Mouse (Mus musculus): ENCODE measurements around the gene Olfr1414. TPM values are rescaled to one million over a fixed set of nuclear protein-coding genes. Genes with fewer than 3 reads are reported as not detected.
"Not testable (repeated sequence)": the region's sequence is repeated elsewhere in the genome, so short reads cannot be mapped to it uniquely, and the experiment has no call there.

The Olfr1414 gene
- polyA plus RNA-seq (2015; fragmentation: Nextera tagmentation; extraction: Ambion mirVana): not detected in 2 replicates

DNA sequence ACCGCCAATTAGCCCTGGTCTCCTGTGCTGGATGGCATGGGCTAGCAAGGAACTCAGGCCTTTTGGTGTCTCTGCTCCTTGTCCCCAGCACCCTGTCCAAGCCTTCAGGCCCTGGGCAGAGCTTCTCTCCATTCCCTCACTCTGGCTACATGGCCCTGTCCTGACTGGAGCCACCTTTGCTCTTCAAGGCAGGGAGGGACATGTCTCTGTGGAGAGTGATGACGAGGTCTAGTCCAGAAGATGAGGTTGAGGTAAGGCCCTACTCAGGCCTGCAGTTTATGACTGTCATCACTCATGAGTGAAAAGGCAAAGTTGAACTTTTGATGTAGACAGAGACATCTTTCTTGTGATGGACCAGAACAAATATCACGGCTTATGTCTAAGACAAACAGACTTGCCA, at the start of gene Olfr1414:
Gene Olfr1414, minus strand, starts transcription at position 101 of the 400 bp plus-strand sequence.
- H3K4me2 ChIP-seq (ENCODE audit: low read depth, low read length): no peak within 1 kb of the TSS
- WGBS: 73% methylated on average over 3 of the region's 3 CpGs
- no peak for ATAC-seq (ENCODE audit: low read depth)

DNA sequence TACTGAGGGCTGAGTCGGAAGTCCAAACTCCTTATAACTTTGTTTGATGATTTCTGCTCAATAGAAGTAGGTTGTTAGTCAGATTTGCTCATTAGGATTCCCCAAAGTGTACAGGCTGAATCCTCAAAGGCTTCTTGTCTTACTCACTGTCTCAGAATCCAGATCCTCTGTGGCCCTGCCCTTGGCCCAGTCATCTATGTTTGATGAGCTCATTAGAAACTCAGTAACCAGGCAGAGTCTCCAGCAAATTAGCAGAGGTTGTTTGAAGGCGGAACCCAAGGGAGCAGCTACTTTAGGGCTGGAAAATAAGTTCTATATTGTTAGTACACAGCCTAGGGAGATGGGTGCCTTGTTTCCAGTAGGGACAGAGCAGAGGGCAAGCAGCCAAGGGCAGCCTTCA, 27.5 kb upstream of the Olfr1414 start:
- no peak overlapping the region for H3K4me2 ChIP-seq (ENCODE audit: low read depth, low read length)
- WGBS: 84% methylated on average over 2 of the region's 2 CpGs
- H3K27ac ChIP-seq (ENCODE audit: low read length): no peak overlapping the region
- H3K36me3 ChIP-seq (ENCODE audit: control insufficient read depth, insufficient read depth, low read length): no peaks in the 10 kb centered on the region
- H3K4me1 ChIP-seq (replicated peaks; ENCODE audit: control insufficient read depth, insufficient read depth, low read length): no peaks in the 10 kb centered on the region
- no peak for ATAC-seq (ENCODE audit: low read depth)
- H3K9ac ChIP-seq (ENCODE audit: low read length): no peak overlapping the region
- no peaks in the 10 kb centered on the region for H3K27me3 ChIP-seq (ENCODE audit: control insufficient read depth, insufficient read depth, low read depth, low read length)
- no peak overlapping the region for H3K4me3 ChIP-seq (ENCODE audit: low read length)
- H3K9me3 ChIP-seq (ENCODE audit: control insufficient read depth, low read length): no peaks in the 10 kb centered on the region

More for the DNA sequence above, at the start of gene Olfr1414:
- Histone ChIP-seq H3K27me3 (ENCODE audit: control insufficient read depth, insufficient read depth, low read depth, low read length) (no peaks in the 10 kb centered on the region), H3K9me3 (ENCODE audit: control insufficient read depth, low read length) (no peaks in the 10 kb centered on the region), H3K36me3 (ENCODE audit: control insufficient read depth, insufficient read depth, low read length) (no peaks in the 10 kb centered on the region), H3K4me3 (ENCODE audit: low read length) (no peak within 1 kb of the TSS), H3K27ac (ENCODE audit: low read length) (no peak within 1 kb of the TSS), H3K9ac (ENCODE audit: low read length) (no peak within 1 kb of the TSS), H3K4me1 (replicated peaks; ENCODE audit: control insufficient read depth, insufficient read depth, low read length) (peaks cover 2% of the 10 kb centered on the region; the same call in 1 of the 2 replicates)

DNA sequence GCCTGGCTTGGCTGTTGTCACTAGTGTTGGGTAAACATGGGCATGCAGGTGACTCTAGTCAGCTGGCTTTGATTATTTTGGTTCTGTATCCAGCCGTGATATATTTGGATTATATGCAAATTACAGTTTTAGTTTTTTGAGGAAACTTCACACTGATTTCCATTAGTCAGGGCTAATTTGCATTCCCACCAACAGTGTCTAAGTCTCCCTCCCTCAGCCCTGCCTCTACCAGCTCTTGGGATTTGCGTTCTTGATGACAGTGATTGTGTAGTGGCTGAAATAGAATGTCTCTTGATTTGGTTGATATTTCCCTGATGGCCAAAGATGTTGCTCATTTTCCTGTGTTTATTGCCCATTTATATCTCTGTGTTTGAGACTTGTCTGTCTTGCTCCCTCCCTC, 20.6 kb upstream of the Olfr1414 start:
- H3K9me3 ChIP-seq (ENCODE audit: control insufficient read depth, low read length): no peaks in the 10 kb centered on the region
- WGBS: 44% methylated on average over 2 of the region's 2 CpGs
- H3K4me3 ChIP-seq (ENCODE audit: low read length): no peak overlapping the region
- H3K9ac ChIP-seq (ENCODE audit: low read length): no peak overlapping the region
- no peak overlapping the region for H3K27ac ChIP-seq (ENCODE audit: low read length)
- no peak overlapping the region for H3K4me2 ChIP-seq (ENCODE audit: low read depth, low read length)
- no peaks in the 10 kb centered on the region for H3K4me1 ChIP-seq (replicated peaks; ENCODE audit: control insufficient read depth, insufficient read depth, low read length)
- no peak for ATAC-seq (ENCODE audit: low read depth)
- no peaks in the 10 kb centered on the region for H3K27me3 ChIP-seq (ENCODE audit: control insufficient read depth, insufficient read depth, low read depth, low read length)
- H3K36me3 ChIP-seq (ENCODE audit: control insufficient read depth, insufficient read depth, low read length): no peaks in the 10 kb centered on the region

GRCm38 (mm10) chr1:92536972-92537371, 18.5 kb upstream of the Olfr1414 start:
- WGBS: 39% methylated on average over 5 of the region's 5 CpGs
- H3K9me3 ChIP-seq (ENCODE audit: control insufficient read depth, low read length): no peaks in the 10 kb centered on the region
- H3K4me2 ChIP-seq (ENCODE audit: low read depth, low read length): no peak overlapping the region
- no peaks in the 10 kb centered on the region for H3K36me3 ChIP-seq (ENCODE audit: control insufficient read depth, insufficient read depth, low read length)
- H3K4me3 ChIP-seq (ENCODE audit: low read length): no peak overlapping the region
- H3K4me1 ChIP-seq (replicated peaks; ENCODE audit: control insufficient read depth, insufficient read depth, low read length): no peaks in the 10 kb centered on the region
- H3K9ac ChIP-seq (ENCODE audit: low read length): no peak overlapping the region
- H3K27ac ChIP-seq (ENCODE audit: low read length): no peak overlapping the region
- ATAC-seq (ENCODE audit: low read depth): no peak
- H3K27me3 ChIP-seq (ENCODE audit: control insufficient read depth, insufficient read depth, low read depth, low read length): no peaks in the 10 kb centered on the region

- no peak overlapping the region for H3K27ac ChIP-seq (ENCODE audit: low read length)
- ATAC-seq (ENCODE audit: low read depth): no peak
- no peak overlapping the region for H3K4me2 ChIP-seq (ENCODE audit: low read depth, low read length)
- 77% methylated on average over 3 of the region's 3 CpGs for WGBS
- no peak overlapping the region for H3K9ac ChIP-seq (ENCODE audit: low read length)
- H3K4me3 ChIP-seq (ENCODE audit: low read length): no peak overlapping the region
- no peaks in the 10 kb centered on the region for H3K36me3 ChIP-seq (ENCODE audit: control insufficient read depth, insufficient read depth, low read length)
- H3K9me3 ChIP-seq (ENCODE audit: control insufficient read depth, low read length): no peaks in the 10 kb centered on the region
- no peaks in the 10 kb centered on the region for H3K27me3 ChIP-seq (ENCODE audit: control insufficient read depth, insufficient read depth, low read depth, low read length)
- H3K4me1 ChIP-seq (replicated peaks; ENCODE audit: control insufficient read depth, insufficient read depth, low read length): peaks cover 2% of the 10 kb centered on the region; the same call in 1 of the 2 replicates
These were observed 5.3 kb upstream of the Olfr1414 start for GRCm38 (mm10) chr1:92523764-92524163.

GRCm38 (mm10) chr1:92521376-92521775, 2.9 kb upstream of the Olfr1414 start:
- Histone ChIP-seq H3K27me3 (ENCODE audit: control insufficient read depth, insufficient read depth, low read depth, low read length) (no peaks in the 10 kb centered on the region), H3K4me3 (ENCODE audit: low read length) (no peak overlapping the region), H3K36me3 (ENCODE audit: control insufficient read depth, insufficient read depth, low read length) (no peaks in the 10 kb centered on the region), H3K9me3 (ENCODE audit: control insufficient read depth, low read length) (no peaks in the 10 kb centered on the region), H3K27ac (ENCODE audit: low read length) (no peak overlapping the region), H3K9ac (ENCODE audit: low read length) (no peak overlapping the region), H3K4me2 (ENCODE audit: low read depth, low read length) (no peak overlapping the region), H3K4me1 (replicated peaks; ENCODE audit: control insufficient read depth, insufficient read depth, low read length) (peaks cover 2% of the 10 kb centered on the region; the same call in 1 of the 2 replicates)
- ATAC-seq (ENCODE audit: low read depth): no peak
- WGBS: 17% methylated on average over 10 of the region's 10 CpGs

DNA sequence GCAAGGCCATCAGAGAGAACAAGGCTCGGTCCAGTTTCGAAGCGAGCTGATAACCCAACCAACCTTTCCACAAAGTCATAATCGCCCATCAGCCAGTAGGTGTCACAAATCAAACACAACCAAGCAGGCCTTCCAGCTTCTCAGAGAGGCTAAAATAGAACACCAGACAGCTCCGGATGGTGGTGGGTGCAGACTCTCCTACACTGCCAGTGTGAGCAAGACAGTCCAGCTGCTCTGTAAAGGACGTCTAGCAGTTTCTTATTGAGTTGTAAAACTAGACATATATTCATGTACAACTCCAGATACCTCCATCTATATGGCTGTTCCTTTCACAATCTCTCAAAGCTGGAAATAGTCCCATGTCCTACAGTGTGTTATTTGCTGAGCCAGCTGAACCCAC, 585 bp upstream of the Olfr1414 start:
- Histone ChIP-seq H3K27me3 (ENCODE audit: control insufficient read depth, insufficient read depth, low read depth, low read length) (no peaks in the 10 kb centered on the region), H3K9me3 (ENCODE audit: control insufficient read depth, low read length) (no peaks in the 10 kb centered on the region), H3K4me3 (ENCODE audit: low read length) (no peak overlapping the region), H3K4me2 (ENCODE audit: low read depth, low read length) (no peak overlapping the region), H3K4me1 (replicated peaks; ENCODE audit: control insufficient read depth, insufficient read depth, low read length) (peaks cover 2% of the 10 kb centered on the region; the same call in 1 of the 2 replicates), H3K27ac (ENCODE audit: low read length) (no peak overlapping the region), H3K9ac (ENCODE audit: low read length) (no peak overlapping the region), H3K36me3 (ENCODE audit: control insufficient read depth, insufficient read depth, low read length) (no peaks in the 10 kb centered on the region)
- no peak for ATAC-seq (ENCODE audit: low read depth)
- WGBS: 71% methylated on average over 6 of the region's 6 CpGs

- Histone ChIP-seq H3K27ac (ENCODE audit: low read length) (no peak overlapping the region), H3K4me2 (ENCODE audit: low read depth, low read length) (no peak overlapping the region), H3K4me3 (ENCODE audit: low read length) (no peak overlapping the region), H3K36me3 (ENCODE audit: control insufficient read depth, insufficient read depth, low read length) (no peaks in the 10 kb centered on the region), H3K27me3 (ENCODE audit: control insufficient read depth, insufficient read depth, low read depth, low read length) (no peaks in the 10 kb centered on the region), H3K4me1 (replicated peaks; ENCODE audit: control insufficient read depth, insufficient read depth, low read length) (no peaks in the 10 kb centered on the region), H3K9me3 (ENCODE audit: control insufficient read depth, low read length) (no peaks in the 10 kb centered on the region), H3K9ac (ENCODE audit: low read length) (no peak overlapping the region)
- WGBS: 46% methylated on average over 11 of the region's 11 CpGs
- no peak for ATAC-seq (ENCODE audit: low read depth)
These were observed 3.1 kb downstream of the Olfr1414 start for GRCm38 (mm10) chr1:92515390-92515789.

GRCm38 (mm10) chr1:92511646-92512045, 6.8 kb downstream of the Olfr1414 start:
- not testable (repeated sequence) for ATAC-seq (ENCODE audit: low read depth); H3K4me1 ChIP-seq (replicated peaks; ENCODE audit: control insufficient read depth, insufficient read depth, low read length); H3K27me3 ChIP-seq (ENCODE audit: control insufficient read depth, insufficient read depth, low read depth, low read length); H3K27ac ChIP-seq (ENCODE audit: low read length); H3K36me3 ChIP-seq (ENCODE audit: control insufficient read depth, insufficient read depth, low read length); H3K4me2 ChIP-seq (ENCODE audit: low read depth, low read length); H3K4me3 ChIP-seq (ENCODE audit: low read length); H3K9ac ChIP-seq (ENCODE audit: low read length); H3K9me3 ChIP-seq (ENCODE audit: control insufficient read depth, low read length)
- 78% methylated on average over 4 of the region's 5 CpGs for WGBS

- ATAC-seq (ENCODE audit: low read depth): no peak
These were observed 22.5 kb downstream of the Olfr1414 start, which contains the start of gene Olfr1415 for GRCm38 (mm10) chr1:92496001-92496400. Gene Olfr1415, minus strand, starts transcription at chr1:92496101.

More at GRCm38 (mm10) chr1:92496001-92496400, 22.5 kb downstream of the Olfr1414 start, which contains the start of gene Olfr1415:
- H3K4me2 ChIP-seq (ENCODE audit: low read depth, low read length): no peak within 1 kb of the TSS
- H3K4me3 ChIP-seq (ENCODE audit: low read length): no peak within 1 kb of the TSS
- H3K9me3 ChIP-seq (ENCODE audit: control insufficient read depth, low read length): no peaks in the 10 kb centered on the region
- no peak within 1 kb of the TSS for H3K27ac ChIP-seq (ENCODE audit: low read length)
- H3K4me1 ChIP-seq (replicated peaks; ENCODE audit: control insufficient read depth, insufficient read depth, low read length): no peaks in the 10 kb centered on the region
- WGBS: 71% methylated on average over 2 of the region's 2 CpGs
- no peaks in the 10 kb centered on the region for H3K36me3 ChIP-seq (ENCODE audit: control insufficient read depth, insufficient read depth, low read length)
- H3K27me3 ChIP-seq (ENCODE audit: control insufficient read depth, insufficient read depth, low read depth, low read length): no peaks in the 10 kb centered on the region
- H3K9ac ChIP-seq (ENCODE audit: low read length): no peak within 1 kb of the TSS

Measured in lung, embryonic 16.5 days (tissue).